Mouse (Mus musculus): Measurements from ENCODE around the gene Itga2. TPM values are rescaled to one million over a fixed set of nuclear protein-coding genes. Genes with fewer than 3 reads are reported as not detected.

The Itga2 gene
- polyA plus RNA-seq (2015; fragmentation: Illumina TruSeq; extraction: RNeasy Lipid Tissue Mini Kit (QIAGEN cat#74804); ENCODE audit: low read depth, low replicate concordance) = 0.06 TPM

GRCm38 (mm10) chr13:114931775-114932294 is at the start of gene Itga2:
Itga2 (minus strand) TSS chr13:114932100.

GRCm38 (mm10) chr13:114817751-114818360 is 114.0 kb downstream of the Itga2 start, which contains the start of gene Mocs2:
Mocs2 (plus strand) TSS chr13:114818236.

Other genes starting within 250 kb of the Itga2 start
- 107 TPM for gene Mocs2, start 113.9 kb downstream of the Itga2 start, polyA plus RNA-seq (2015; fragmentation: Illumina TruSeq; extraction: RNeasy Lipid Tissue Mini Kit (QIAGEN cat#74804); ENCODE audit: low read depth, low replicate concordance)
- gene Pelo, start 158.1 kb upstream of the Itga2 start, polyA plus RNA-seq (2015; fragmentation: Illumina TruSeq; extraction: RNeasy Lipid Tissue Mini Kit (QIAGEN cat#74804); ENCODE audit: low read depth, low replicate concordance) = 15.9 TPM
- not detected for gene Gm49395, start 169.8 kb upstream of the Itga2 start, polyA plus RNA-seq (2015; fragmentation: Illumina TruSeq; extraction: RNeasy Lipid Tissue Mini Kit (QIAGEN cat#74804); ENCODE audit: low read depth, low replicate concordance)
- gene Itga1, start 169.9 kb upstream of the Itga2 start, polyA plus RNA-seq (2015; fragmentation: Illumina TruSeq; extraction: RNeasy Lipid Tissue Mini Kit (QIAGEN cat#74804); ENCODE audit: low read depth, low replicate concordance) = 3.7 TPM